Mouse (Mus musculus): ENCODE measurements around the gene Pnpla3. TPM values are rescaled to one million over a fixed set of nuclear protein-coding genes. Genes with fewer than 3 reads are reported as not detected.
A peak's percentile ranks its signal among the peaks of the same experiment; 100 is the strongest.

Pnpla3 gene
- total RNA-seq, 2 experiments from 2014 or later: 4.0 to 5.5 TPM

DNA sequence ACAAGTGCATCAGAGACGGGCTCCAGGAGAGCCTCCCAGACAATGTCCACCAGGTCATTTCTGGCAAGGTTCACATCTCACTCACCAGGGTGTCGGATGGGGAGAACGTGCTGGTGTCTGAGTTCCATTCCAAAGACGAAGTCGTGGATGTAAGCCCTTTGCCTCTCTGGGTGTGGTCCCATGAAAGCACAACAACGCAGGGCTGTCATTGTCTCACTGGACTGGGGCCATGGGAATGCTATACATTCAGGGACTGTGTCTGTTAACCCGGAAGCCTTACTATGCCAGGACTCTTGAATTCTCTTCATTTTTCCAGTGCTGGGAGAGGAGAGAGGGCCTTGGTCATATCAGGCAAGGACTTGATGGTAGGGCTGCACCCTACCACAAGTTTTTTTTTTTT is 3.5 kb downstream of the Pnpla3 start:
- no peak for DNase-seq (ENCODE audit: low spot score in 2 of 2)

DNA sequence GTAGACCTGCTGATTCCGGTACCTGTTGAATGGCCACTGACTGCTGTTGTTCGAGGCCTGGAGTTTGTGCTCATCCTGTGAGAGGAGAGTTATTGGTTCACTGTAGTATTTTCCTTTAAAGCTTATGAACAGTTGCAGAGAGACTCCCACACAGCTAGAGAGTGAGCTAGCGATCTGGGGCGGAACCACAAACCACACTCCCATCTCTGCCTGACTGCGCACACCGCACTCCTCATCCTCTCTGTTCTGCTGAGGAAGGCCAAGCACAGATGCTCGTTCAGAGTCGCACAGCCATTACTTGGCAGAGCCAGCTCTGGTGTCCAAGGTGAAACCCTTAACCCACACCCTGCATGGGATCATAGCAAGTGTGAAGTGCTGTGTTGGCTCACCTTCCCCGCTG is 11.1 kb downstream of the Pnpla3 start:
- no peak for DNase-seq (ENCODE audit: low spot score in 2 of 2)

DNA sequence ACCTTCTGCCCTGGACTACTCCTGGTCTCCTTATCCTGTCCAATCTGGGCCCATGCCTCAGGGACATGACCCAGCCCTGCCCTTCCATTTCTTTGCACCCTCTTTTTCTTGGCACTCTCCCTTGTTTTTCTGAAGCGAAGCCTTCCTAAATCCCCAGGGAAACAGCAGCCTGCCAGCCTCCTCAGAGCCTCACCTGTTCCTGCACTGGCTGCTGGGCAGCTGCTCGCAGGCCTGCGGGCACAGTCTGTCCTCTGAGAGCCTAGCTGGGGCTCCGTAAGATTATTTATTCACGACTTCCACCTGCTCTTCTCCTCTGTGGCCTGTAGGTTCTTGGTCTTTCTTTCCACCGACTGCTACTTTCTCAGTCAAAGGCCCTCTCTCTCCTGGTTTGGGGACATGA is 14.4 kb downstream of the Pnpla3 start:
- no peak for DNase-seq (ENCODE audit: low spot score in 2 of 2)

DNA sequence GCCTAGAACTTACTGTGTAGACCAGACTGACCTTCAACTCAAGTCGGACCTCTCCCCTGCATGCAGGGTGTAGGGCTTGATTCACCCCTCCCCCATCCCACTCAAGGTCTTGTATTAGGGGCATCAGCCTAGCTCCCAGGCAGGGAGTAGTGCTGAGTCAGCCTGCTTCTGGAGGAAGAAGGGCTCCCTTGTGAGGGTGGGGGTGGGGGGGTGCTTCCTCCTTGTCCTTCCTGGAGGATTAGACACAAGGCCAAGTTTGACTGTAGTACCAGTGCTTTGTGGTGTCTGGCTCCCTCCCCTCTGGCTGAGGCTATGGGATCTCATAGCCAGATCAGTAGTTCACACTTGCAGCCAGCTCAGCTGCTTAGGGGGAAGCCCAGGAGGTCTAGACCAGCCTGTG is 16.3 kb downstream of the Pnpla3 start:
- DNase-seq (ENCODE audit: low spot score in 2 of 2): no peak

DNA sequence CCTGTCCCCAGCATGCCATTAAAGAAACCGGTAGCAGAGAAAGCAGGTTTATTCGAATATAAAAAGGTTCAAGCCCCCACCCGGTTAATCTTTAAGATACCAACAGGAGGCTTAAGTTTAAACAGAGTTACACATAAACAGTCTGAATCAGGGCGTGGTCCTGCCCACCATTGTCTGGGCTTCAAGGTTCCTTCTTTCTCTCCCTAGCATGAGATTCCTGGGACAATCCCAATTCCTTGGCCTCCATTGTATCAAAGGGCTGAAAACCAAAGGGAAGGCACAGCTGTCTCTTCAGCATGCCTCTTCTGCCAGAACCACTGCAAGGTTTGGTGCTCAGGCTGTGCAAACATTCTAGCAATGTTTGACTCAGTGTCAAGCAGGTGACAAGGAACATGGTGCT is 18.6 kb downstream of the Pnpla3 start:
- no peak for DNase-seq (ENCODE audit: low spot score in 2 of 2)

DNA sequence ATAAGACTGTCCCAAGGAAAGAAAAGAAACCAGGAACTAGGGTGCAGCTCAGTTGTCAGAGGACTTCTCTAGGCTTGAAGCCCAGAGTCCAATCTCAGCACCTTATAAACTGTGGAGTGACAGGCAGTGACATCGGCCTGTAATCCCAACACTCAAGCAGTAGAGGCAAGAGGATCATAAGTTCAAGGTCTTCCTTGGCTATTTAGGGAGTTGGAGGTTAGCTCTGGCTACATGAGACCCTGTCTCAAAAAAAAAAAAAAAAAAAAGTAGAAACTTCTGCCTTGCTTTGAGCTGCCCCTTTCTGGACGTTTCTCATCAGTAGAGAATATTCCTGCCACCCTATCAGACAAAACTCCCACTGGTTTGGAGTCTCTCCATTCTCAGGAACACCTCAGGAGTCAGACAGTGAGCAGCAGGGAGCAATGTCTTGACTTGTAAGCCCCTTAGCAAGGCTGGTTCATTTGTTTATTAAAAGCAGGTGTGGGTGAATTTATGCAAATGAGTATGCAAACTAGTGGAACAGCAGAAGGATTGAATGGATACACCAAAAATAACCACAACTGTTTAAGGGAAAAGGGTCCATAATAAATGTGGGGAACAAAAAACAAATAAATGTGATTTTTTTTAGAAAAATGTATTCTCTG is 21.4 kb downstream of the Pnpla3 start:
- no peak for DNase-seq (ENCODE audit: low spot score in 2 of 2)

DNA sequence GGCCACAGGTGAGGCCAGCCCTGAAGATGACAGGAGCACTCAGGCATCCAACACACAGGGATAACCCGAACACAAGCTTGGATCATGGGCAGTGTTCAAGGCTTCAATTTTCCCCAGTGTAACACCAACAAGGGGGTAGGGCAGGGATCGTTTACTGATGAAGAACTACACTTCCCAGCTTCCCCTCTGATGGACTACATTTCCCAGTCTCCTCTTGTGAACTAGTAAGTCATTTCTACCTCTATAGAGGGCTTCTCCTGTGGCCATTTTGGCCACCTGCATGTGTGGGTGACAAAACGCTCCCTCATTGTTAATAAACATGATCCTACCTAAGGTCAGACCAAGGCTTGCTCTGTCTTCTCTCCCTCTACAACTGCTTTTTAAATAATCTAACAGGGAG is 22.2 kb downstream of the Pnpla3 start:
- no peak for DNase-seq (ENCODE audit: low spot score in 2 of 2)

DNA sequence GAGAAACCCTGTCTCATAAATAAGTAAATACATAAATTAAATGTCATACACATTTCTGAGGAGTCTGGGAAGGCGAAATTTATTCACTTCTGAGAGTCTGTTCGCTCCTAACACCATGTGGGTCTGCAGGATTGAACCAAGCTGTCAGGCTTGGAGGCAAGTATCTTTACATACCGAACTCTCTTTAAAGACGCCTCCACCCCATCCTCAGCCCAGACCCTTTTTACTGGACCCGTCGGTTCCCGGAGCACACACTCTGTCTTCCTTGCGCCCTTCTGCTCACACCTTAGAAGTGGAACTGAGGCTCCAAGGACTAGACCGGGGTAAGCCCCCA is 24.1 kb downstream of the Pnpla3 start:
- no peak for DNase-seq (ENCODE audit: low spot score in 2 of 2)

DNA sequence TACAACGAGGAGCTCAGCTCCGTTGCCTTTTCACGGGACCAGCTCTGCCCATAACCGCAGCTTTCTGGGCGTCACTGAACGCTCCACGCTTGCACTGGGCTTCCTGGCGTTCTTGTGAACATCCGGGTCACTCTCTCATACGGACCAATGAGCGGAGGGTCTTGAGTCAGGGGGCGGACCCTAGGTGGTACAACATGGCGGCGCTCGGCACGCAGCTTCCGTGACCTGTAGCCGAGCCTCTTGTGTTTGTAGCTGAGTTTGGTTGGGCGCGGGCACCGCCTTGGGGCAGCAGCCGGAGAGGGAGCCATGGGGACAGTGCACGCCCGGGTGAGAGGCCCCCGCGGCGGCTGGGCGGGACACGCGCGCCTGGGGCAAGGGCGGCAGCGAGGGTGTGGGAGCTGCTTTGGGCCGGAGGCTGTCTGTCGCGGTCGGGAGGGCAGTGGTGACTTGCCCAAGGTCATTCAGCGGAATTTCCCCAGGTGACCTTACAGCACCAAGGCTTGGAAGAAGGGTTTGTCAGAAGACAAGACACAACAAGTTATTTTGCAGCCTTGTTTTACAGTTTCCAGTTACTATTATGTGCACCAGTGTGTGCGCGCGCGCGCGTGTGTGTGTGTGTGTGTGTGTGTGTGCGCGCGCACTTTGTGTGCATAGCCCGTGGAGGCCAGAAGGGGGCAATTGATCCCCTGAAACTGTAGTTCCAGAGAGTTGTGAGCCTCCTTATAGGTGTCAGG is 24.6 kb downstream of the Pnpla3 start, which contains the start of gene Samm50:
Gene Samm50 (plus strand): TSS at position 184 of the 734 bp plus-strand sequence.
- DNase-seq (ENCODE audit: low spot score in 2 of 2): peak; percentile 63 to 80

DNA sequence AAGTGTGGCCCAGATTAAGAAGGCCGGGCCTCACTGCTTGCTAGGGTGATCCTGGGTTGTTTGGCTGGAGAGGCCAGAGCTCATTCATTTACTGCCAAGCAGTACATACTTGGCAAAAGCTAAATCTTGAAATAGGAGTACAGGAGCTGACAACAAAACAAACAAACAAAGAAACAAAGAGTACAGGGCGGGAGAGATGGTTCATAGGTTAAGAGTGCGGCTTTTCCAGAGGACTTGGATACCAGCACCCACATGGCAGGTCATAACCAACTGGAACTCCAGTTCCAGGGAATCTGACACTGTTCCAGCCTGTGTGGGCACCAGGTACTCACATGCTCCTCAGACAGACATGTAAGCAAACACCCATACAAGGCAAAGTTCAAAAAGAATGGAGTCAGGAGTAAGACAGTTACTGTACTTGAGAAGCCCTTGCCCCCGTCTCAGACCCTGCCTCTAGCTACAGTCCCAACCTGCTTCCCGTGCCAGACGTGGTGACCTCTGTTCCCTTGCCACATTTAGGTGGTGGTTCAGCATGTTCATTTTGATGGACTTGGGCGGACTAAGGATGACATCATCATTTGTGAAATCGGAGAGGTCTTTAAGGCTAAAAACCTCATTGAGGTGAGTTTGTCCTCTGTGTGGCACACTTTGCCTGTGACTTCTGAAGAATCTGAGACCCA is 29.0 kb downstream of the Pnpla3 start:
- DNase-seq (ENCODE audit: low spot score in 2 of 2): no peak

DNA sequence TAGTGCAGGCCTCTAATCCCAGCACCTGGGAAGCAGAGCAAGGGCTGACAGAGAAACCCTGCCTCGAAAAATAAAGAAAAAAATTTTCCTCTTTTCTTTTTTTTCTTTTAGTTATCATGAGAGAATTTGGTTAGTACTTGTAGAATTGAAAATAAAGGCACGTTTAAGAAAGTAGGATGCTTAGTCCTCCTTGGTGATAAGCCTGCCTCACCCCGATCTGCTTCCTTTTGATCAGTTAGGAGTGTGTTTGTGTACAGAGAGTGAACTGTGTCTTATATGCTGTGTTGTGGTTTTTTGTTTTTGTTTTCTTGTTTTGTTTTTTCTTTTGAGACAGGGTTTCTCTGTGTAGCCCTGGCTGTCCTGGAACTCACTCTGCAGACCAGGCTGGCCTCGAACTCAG is 39.7 kb downstream of the Pnpla3 start:
- DNase-seq (ENCODE audit: low spot score in 2 of 2): no peak

DNA sequence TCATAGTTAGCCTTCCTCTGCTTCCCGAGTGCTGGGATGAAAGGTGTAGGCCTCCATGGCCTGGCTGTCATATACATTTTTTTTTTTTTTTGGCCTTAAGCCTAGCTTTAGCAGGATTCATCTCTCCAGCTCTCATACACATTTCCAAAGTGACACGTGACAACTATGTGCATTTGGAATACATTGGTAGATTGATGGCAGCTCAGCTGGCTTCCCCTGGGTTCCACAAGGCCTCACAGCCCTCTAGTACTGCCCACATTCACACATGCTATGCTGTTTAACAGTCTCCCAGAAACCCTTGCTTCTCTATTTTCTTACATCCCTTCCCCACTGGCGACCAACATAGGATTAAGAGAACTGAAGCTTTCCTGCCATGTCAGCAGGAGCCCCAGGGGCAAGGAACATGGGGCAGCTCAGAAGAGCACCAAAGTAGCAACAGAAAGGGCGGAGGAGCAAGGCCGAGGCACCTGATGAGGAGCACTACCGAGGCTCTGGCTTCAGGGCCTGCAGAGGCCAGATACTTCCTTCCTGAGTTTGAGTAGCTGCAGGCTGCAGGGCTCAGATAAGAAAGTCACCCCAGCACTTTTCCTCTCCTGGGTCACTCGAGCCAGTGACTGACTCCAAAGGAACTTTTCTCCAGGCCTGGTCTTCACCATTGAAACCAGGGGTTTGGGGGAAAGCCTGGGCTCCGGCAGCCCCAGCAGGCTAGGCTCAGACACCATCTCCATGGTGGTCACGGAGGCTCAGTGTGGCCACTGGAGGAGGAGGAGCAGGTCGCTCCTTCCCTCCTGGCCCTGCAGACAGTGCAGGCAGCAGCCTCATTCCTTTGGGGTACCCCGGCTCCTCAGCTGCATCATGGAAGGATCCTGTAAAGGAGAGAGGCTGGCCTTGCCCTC is 42.1 kb downstream of the Pnpla3 start:
- no peak for DNase-seq (ENCODE audit: low spot score in 2 of 2)

DNA sequence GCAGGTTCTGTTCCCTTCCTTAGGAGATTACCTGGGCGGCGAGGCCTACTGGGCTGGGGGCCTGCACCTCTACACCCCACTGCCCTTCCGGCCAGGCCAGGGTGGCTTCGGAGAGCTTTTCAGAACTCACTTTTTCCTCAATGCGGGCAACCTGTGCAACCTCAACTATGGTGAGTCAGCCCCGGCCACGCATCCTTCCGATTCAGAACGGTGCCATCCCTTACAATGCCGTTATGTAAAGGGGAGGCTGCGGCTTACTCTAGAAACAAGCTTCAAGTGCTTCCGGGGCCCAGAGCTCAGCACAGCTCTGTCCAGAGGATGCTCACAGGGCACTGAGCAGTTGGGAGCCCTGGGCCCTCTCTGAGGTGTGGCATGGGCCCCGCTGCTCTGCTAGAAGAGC is 42.8 kb downstream of the Pnpla3 start:
- DNase-seq (ENCODE audit: low spot score in 2 of 2): no peak

DNA sequence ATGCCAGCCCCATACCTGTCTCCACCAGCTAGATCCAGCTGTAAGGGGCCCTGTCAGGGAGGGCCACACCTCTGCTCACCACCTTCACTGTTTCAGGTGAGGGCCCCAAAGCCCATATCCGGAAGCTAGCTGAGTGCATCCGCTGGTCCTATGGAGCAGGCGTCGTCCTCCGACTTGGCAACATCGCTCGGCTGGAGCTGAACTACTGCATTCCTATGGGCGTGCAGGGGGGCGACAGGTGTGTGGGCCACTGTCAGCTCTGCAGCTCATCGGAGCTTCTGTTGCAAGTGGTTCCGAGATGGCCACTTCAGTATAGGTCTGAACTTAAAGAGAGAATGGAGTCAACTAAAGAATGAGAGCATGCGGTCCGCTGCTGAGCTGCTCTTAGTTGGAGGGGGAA is 43.3 kb downstream of the Pnpla3 start:
- no peak for DNase-seq (ENCODE audit: low spot score in 2 of 2)

DNA sequence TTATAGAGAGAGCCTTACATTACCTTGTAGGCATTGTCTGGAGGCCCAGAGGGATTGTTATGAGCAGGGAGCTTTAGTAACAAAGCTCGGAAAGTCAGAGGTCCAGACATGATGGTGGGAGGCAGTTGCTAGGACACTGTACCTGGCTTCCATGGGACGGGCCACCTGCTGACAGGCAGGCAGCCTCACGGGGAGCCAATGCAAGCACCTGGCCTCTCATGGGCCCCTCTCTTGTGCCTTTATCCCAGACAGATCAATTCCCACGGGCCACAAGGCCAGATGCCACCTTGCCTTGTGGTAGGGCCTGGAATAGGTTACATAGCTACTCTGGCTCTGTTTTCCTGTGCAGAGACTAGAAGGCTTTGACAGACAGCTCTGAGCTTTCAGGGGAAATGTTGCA is 43.9 kb downstream of the Pnpla3 start:
- DNase-seq (ENCODE audit: low spot score in 2 of 2): no peak

DNA sequence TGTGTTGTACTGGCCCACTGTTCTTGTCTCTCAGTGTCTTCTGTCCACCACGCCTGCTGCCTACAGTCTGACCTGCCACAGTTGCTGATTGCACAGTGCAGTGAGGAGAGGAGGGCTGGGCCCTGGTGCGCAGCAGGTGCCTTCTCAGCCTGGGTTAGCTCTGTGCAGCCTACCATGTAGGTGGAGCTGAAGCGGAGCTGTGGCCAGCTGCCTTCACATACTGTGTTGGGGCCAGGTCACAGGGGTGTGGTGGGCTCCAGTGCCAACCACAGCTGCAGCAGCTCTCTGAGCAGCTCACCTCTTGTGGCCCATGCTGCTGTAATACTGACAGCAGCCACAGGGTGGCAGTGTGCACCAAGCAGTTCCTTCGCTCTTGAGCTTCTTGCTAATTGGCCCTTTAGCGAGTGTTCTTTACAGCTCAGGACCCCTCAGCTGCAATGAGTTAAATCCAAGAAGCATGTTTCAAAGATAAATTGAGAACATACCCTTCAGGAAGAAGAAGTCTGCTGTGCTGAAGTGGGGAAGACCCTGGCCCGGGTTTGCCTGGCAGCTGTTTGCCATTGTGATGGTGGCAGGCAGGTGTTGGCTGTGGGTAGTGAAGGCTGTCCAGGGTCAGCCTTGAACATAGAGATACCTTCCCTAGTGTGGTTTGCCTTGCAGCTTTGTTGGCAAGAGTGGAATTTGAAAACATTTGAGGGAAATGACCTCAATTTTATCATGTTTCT is 44.6 kb downstream of the Pnpla3 start:
- peak; percentile 63 to 75 for DNase-seq (ENCODE audit: low spot score in 2 of 2)

DNA sequence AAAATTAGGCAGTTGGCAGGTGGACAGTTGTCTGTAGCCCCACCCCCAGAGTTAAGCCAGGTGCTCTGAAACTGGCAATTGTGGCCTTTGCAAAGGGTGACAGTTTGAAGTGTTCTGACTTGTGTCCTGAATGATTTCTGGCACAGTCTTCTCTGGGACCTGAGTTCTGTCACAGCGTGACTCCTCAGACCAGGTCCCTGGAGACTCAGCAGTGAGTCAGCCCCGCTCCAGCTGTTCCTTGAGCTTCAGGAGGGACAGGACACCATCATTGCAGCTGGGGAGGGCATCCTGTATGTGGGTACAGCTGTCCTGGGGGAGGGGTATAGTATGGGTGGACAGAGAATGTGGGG is 45.1 kb downstream of the Pnpla3 start:
- no peak for DNase-seq (ENCODE audit: low spot score in 2 of 2)

DNA sequence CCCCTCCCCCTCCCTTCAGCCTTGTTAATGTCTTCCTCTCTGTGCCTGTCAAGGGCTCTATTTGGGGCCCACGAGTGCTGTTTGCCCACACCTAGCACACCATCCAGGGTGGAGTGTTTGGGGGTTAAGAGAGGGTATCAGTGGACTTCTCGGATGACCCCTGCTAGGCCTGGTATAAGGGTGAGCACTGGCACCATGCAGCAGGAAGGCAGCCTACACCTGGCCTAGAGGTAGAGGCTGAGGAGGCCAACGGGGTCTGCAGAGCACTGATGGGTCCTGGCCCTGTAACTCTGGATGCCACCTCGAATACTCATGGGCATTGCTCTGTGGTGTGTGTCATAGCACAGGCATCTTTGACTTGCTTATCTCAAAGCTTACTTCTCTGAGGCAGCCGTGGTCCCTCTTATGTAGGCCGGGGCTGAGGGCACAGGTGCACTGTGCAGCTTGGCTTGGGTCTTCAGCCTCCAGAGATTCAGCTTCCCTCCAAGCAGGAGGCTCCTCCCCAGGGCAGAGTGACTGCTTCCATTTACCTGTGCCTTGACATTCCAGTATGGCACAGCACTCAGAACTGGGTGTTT is 45.6 kb downstream of the Pnpla3 start:
- no peak for DNase-seq (ENCODE audit: low spot score in 2 of 2)

DNA sequence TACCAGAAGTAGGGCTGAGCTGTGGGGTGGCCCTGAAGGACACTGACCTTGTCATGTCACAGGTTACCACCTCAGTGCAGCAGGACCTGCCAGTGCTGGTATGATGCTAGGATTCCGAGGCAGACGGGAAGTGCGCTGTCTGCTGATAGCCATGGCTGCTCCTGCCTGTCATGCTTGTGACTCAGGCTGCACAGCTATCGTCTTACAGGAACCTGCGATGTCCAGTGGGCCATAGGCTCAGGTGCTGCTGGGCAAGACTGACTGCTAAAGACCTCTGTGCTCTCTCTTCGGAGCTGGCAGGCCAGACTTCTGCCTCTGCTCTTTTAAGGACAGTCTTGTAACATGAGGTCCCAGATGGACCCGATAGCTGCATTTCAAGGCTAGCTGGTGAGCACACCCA is 46.8 kb downstream of the Pnpla3 start:
- DNase-seq (ENCODE audit: low spot score in 2 of 2): no peak

DNA sequence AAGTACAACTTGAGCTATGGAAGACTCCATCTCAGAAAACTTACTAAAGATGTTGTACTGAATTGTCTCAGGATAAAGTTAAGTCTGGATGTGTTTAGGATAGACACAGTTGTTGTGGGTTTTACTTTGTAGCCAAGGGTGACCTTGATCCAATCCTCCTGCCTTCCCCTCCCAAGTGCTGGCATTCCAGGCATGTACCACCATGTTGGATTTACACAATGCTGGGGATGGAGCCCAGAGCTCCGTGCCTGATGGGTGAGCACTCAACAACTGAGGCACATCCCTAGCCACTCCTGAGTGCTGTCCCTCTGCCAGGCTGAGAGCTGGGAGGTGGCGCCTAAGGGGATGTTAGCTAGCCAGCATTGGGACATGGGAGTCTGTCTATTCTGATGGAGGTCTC is 47.6 kb downstream of the Pnpla3 start:
- no peak for DNase-seq (ENCODE audit: low spot score in 2 of 2)

DNA sequence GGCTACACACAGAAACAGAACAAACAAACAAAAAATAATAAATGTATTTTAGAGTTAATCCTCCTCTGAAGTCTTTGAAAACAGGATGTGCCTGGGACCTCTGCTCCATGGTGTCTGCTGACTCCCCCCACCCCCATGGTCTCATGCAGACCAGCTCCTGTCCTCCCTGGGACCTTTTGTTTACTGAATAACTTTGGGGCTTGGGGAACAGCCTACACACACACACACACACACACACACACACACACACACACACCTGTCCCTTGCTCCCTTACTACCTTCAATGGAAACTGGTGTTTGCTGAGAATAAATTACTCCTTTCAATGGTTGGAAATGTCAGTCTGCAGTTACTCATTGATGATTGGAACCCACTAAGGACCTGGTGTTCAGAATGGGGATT is 48.4 kb downstream of the Pnpla3 start:
- DNase-seq (ENCODE audit: low spot score in 2 of 2): no peak
